Mouse (Mus musculus) heart, postnatal 0 days (tissue): ENCODE measurements around the gene Ccdc58. TPM values are rescaled to one million over a fixed set of nuclear protein-coding genes. Genes with fewer than 3 reads are reported as not detected.
"Not testable (repeated sequence)": the region's sequence is repeated elsewhere in the genome, so short reads cannot be mapped to it uniquely, and the experiment has no call there.

Experiments
- ATAC-seq: fragments of 200-750 bp; cut with Nextera tagmentation; 2 replicates; pipeline ENCODE4 v1.8.0; 2017; ENCODE audit warnings: low read depth, moderate number of reproducible peaks, moderate library complexity; ENCODE audit not compliant: insufficient read depth
- DNase-seq: peaks from one replicate; pipeline ENCODE4 v3.0.0-alpha.2; 2016; ENCODE audit warnings: low spot score
- H3K27ac ChIP-seq: fragments of 300-500 bp; sonication (generic); 2 replicates; pipeline ENCODE4 v1.5.1; 2014; ENCODE audit warnings: low read depth, mild to moderate bottlenecking
- H3K27me3 ChIP-seq: fragments of 300-500 bp; sonication (generic); 2 replicates; pipeline ENCODE4 v1.6.1; 2014; ENCODE audit warnings: low read length, mixed read lengths; ENCODE audit not compliant: control insufficient read depth, insufficient read depth
- H3K36me3 ChIP-seq: fragments of 300-500 bp; sonication (generic); replicated peaks from 2 replicates; pipeline ENCODE4 v1.6.1; 2014; ENCODE audit warnings: low read length, mixed read lengths; ENCODE audit not compliant: control insufficient read depth, insufficient read depth
- H3K4me1 ChIP-seq: fragments of 300-500 bp; sonication (generic); 2 replicates; pipeline ENCODE4 v1.6.1; 2014; ENCODE audit warnings: antibody characterized with exemption; ENCODE audit not compliant: control insufficient read depth, insufficient read depth
- H3K4me2 ChIP-seq: fragments of 300-500 bp; sonication (generic); 2 replicates; pipeline ENCODE4 v1.6.1; 2014; ENCODE audit warnings: low read depth, mild to moderate bottlenecking, low read length, moderate library complexity
- H3K4me3 ChIP-seq: fragments of 300-500 bp; sonication (generic); 2 replicates; pipeline ENCODE4 v1.5.1; 2014; ENCODE audit warnings: low read depth, low read length
- H3K9ac ChIP-seq: fragments of 300-500 bp; sonication (generic); replicated peaks from 2 replicates; pipeline ENCODE4 v1.6.1; 2014; ENCODE audit warnings: low read depth, low read length, mixed read lengths
- H3K9me3 ChIP-seq: fragments of 300-500 bp; sonication (generic); replicated peaks from 2 replicates; pipeline ENCODE4 v1.6.1; 2016; ENCODE audit warnings: low read length; ENCODE audit not compliant: control insufficient read depth
- CTCF ChIP-seq: IDR thresholded peaks from 2 replicates; pipeline ENCODE4 v1.5.1; 2016; ENCODE audit warnings: antibody characterized with exemption, control low read depth, low read depth
- EP300 ChIP-seq: IDR thresholded peaks from 2 replicates; pipeline ENCODE4 v1.6.1; 2016; ENCODE audit warnings: antibody characterized with exemption, low read depth
- WGBS: fragments of 180-500 bp; shearing (Covaris S2); extraction: QIAGEN DNeasy Blood & Tissue Kit; methylation state at CpG from one replicate; pipeline ENCODE4 v1.1.7; 2014; 5-methylcytosine and 5-hydroxymethylcytosine counted together
- polyA plus RNA-seq: library from polyadenylated mRNA; unstranded; fragments of >200 nt; fragmentation: Nextera tagmentation; extraction: Ambion mirVana; gene quantifications from 2 replicates; pipeline ENCODE4 v1.2.1, GENCODE M21; 2015
- total RNA-seq: library from RNA; depleted of rRNA; stranded (reverse); fragments of >200 nt; gene quantifications from 2 replicates; pipeline ENCODE4 v1.2.3, GENCODE M21; 2014; ENCODE audit warnings: low replicate concordance

The Ccdc58 gene
- total and polyA plus RNA-seq, 2 experiments from 2014 or later: 20.9 to 79.2 TPM

DNA sequence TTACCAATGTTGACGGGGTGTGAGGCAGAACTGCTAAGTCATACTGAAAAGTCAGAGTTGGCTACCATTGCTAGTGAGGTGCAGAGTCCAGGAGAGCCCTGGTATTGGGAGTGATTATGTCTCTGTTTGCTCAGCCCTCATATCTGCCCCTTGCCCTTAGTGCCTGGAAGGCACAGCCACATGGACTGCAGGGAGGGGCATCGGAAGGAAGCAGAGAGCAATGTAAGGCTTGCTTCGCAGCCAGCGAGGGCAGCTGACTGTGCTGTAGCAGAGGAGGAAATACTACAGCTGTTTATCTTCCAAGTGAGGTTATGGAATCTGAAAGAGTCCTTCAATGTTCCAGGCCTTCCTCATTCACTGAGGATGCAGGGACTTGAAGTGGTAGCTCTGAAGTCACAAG is 16.4 kb downstream of the Ccdc58 start:
- H3K36me3 ChIP-seq: peaks cover 49% of the 10 kb centered on the region
- no peak overlapping the region for H3K4me2 ChIP-seq
- WGBS: 55% methylated on average over 4 of the region's 4 CpGs

DNA sequence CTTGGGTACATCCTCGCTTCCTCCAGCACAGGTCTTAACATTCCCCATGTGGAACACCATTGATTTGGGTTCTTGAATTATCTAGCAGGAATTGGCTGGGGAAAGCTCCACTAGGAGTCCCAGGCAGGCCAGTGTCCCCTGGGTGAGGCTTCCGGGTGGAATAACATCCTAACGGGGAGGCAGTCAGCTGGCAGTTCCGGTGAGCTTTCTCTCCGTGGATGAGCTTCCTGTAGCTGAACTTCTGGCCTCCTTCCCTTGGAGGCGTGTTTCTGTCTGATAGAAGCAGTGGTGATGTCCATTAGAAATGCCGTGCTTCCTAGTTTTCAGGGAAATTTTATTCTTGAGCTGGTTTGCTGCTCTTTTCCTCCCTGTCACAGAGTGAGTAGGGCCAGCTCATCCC is 17.6 kb downstream of the Ccdc58 start:
- no peak for DNase-seq
- no peaks in the 10 kb centered on the region for H3K9me3 ChIP-seq
- H3K27me3 ChIP-seq: no peaks in the 10 kb centered on the region
- H3K4me3 ChIP-seq: no peak overlapping the region
- H3K36me3 ChIP-seq: peaks cover 41% of the 10 kb centered on the region
- H3K9ac ChIP-seq: no peak overlapping the region
- no peak overlapping the region for H3K4me2 ChIP-seq
- H3K27ac ChIP-seq: peak overlapping the region; percentile 5; the same call in 1 of the 2 replicates
- 65% methylated on average over 7 of the region's 7 CpGs for WGBS
- ATAC-seq: no peak
- no peak for TF ChIP-seq CTCF
- H3K4me1 ChIP-seq: no peaks in the 10 kb centered on the region

More for the DNA sequence above, 16.4 kb downstream of the Ccdc58 start:
- ATAC-seq (no peak), DNase-seq (no peak)
- no peaks in the 10 kb centered on the region for H3K4me1 ChIP-seq
- no peak overlapping the region for H3K4me3 ChIP-seq
- H3K9ac ChIP-seq: no peak overlapping the region
- H3K9me3 ChIP-seq: no peaks in the 10 kb centered on the region
- no peaks in the 10 kb centered on the region for H3K27me3 ChIP-seq
- H3K27ac ChIP-seq: peak overlapping the region; percentile 47; the same call in 1 of the 2 replicates
- TF ChIP-seq EP300 (no peak), CTCF (no peak)

DNA sequence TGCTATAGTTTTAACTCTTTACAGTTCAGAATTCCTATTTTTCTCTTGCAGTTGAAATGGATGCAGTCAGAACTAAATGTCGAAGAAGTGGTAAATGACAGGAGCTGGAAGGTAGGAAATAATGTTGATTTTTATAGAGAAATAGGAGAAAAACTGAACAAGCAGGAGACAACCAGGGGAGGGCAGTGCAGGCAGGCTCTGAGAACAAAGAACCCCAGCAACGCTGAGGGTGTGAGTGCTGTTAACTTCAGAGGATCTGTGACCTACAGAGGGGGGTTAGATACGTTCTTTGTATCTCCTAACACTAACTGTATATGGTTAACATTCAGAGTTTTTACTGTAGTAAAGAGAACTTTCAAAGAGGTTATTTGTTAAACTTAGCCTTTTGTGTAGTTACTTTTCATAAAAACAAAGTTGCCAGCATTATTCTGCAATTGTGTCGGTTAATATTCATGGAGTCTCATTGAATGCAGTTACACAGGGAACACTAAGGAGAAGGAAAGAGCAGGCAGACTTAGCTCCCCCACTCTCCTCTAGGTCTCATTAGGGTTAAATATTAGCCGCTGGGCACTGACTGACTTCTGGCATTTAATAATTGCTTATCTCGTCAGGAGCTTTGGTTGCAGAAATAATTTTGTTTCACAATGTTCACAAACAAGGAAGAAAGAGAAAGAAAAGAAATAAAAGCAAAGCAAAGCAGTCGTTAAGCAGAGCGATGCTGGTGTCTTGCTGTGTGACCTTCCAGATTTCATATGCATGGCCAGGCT is 18.5 kb downstream of the Ccdc58 start:
- Histone ChIP-seq H3K27ac (no peak overlapping the region), H3K27me3 (no peaks in the 10 kb centered on the region), H3K9ac (no peak overlapping the region), H3K4me2 (no peak overlapping the region), H3K36me3 (peaks cover 35% of the 10 kb centered on the region), H3K9me3 (no peaks in the 10 kb centered on the region), H3K4me1 (no peaks in the 10 kb centered on the region), H3K4me3 (no peak overlapping the region)
- 83% methylated on average over 8 of the region's 8 CpGs for WGBS
- TF ChIP-seq CTCF (no peak), EP300 (no peak)
- DNase-seq: no peak
- no peak for ATAC-seq

DNA sequence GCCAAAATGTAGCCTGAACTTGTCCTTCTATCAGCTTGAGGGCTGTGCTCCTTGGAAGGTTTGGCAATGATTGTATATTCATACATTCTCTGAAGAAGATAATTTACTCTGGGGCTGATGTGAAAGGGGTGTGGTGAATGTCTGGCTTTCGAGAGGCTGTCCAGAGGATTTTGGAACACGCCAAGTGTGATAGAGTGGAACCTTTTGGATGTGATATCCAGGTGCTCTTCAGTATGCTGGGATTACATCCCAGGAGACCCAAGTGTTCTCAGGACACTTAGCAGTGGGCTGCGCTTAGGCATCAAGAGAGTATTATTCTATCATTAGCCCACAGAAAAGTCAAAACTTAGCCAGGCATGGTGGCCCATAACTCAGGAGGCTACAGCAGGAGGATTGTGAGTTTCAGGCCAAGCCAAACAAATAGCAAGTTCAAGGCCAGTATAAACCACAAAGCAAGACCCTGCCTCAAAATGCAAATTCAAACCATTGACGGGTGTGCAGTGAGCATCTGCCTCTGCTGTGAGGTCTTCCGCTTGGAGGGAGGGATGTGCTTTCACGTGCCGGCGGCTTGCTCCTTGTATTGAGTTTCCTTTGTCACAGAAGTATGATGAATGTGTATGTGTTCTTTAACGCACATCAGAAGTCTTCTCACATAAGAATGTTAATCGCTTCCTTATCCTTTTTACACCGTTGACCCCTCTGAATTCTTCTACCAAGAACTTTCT is 19.5 kb downstream of the Ccdc58 start:
- no peak overlapping the region for H3K27ac ChIP-seq
- 85% methylated on average over 11 of the region's 11 CpGs for WGBS
- peaks cover 26% of the 10 kb centered on the region for H3K36me3 ChIP-seq
- TF ChIP-seq CTCF: no peak
- TF ChIP-seq EP300: no peak
- H3K9ac ChIP-seq: no peak overlapping the region
- ATAC-seq (no peak), DNase-seq (no peak)
- H3K4me1 ChIP-seq: no peaks in the 10 kb centered on the region
- no peaks in the 10 kb centered on the region for H3K9me3 ChIP-seq
- no peaks in the 10 kb centered on the region for H3K27me3 ChIP-seq
- H3K4me2 ChIP-seq: no peak overlapping the region
- no peak overlapping the region for H3K4me3 ChIP-seq

DNA sequence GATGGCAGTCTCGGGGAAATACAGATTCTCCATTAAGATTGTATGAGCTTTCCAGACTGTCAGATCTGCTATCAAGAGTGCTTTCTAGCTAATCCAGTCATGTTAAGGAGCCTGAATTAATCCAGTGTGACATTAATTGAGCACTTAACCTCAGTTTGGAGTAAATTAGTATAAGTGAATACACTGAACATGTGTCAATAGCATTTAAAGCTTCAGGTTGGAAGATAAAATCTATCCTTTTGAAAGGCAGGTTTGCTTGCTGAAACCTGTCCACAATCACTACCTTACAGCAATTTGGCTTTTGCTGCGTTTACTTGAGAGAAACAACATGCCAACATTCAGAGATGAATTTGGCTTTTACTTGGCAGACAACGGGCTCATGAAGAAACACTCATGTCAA is 22.6 kb downstream of the Ccdc58 start:
- H3K27ac ChIP-seq: no peak overlapping the region
- H3K4me3 ChIP-seq: no peak overlapping the region
- no peaks in the 10 kb centered on the region for H3K27me3 ChIP-seq
- H3K36me3 ChIP-seq: peaks cover 16% of the 10 kb centered on the region
- no peaks in the 10 kb centered on the region for H3K4me1 ChIP-seq
- no peak for ATAC-seq
- no peak overlapping the region for H3K4me2 ChIP-seq
- DNase-seq: no peak
- no peak overlapping the region for H3K9ac ChIP-seq
- TF ChIP-seq CTCF (no peak), EP300 (no peak)
- no peaks in the 10 kb centered on the region for H3K9me3 ChIP-seq
- 90% methylated on average over 3 of the region's 3 CpGs for WGBS

DNA sequence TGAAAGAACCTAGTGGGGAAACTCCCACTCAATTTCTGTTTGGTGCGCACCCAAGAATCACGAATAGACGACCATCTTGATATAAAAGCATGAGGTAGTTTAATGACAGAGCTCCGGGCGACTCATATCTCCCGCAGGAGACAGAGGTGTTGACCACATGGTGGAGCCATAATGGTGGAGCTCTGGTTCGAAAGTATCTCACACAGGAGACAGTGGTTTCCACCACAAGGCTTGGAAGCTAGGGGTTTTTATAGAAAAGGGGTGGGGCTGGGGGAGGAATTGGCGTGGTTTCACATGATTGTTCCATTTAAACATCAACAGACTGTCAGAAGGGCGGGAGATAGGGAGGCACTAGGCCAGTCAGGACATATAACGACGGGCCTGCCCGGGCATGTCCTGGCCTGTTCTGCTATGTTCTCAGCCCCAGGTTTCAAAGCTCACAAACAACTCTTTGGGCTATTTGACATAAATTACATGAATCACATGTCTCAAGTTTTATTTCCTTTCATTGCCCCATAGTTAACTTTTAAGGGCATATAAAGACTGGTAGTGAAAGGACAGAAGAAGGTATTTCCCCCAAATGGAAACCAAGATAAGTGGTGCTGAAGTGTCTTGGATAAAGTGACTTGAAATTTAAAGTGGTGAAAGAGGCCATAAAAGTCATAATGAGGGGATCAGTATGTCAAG is 26.5 kb downstream of the Ccdc58 start:
- H3K4me1 ChIP-seq, H3K27me3 ChIP-seq, DNase-seq, H3K27ac ChIP-seq, ATAC-seq, H3K4me2 ChIP-seq, H3K4me3 ChIP-seq, H3K9ac ChIP-seq, H3K36me3 ChIP-seq, H3K9me3 ChIP-seq: not testable (repeated sequence)
- 86% methylated on average over 12 of the region's 12 CpGs for WGBS
